10 mouse cellular contexts compared by ENCODE assay signal in genomic region chrX:48434251-48434650, GRCm38 (mm10).
"Had no signal": no experiment of that assay in that cellular context is flagged by ENCODE, and none has a peak within 500 bp of the region (broad histone marks: within the 10 kb centered on the region; RNA-seq: fewer than 3 reads in every experiment).

No protein-coding gene starts in this region.

- H3K9ac ChIP-seq: limb, embryonic 13.5 days; liver, embryonic 15.5 days; lung, embryonic 14.5 days; neural tube, embryonic 12.5 days had no signal

- H3K9me3 ChIP-seq: limb, embryonic 13.5 days; liver, embryonic 15.5 days; neural tube, embryonic 12.5 days had no signal

- H3K27ac ChIP-seq: limb, embryonic 13.5 days; liver, embryonic 15.5 days; midbrain, embryonic 10.5 days; neural tube, embryonic 12.5 days; stomach, postnatal 0 days had no signal

- H3K4me1 ChIP-seq: midbrain, embryonic 10.5 days; neural tube, embryonic 12.5 days had no signal

- H3K36me3 ChIP-seq: limb, embryonic 13.5 days; liver, embryonic 15.5 days; midbrain, embryonic 10.5 days; neural tube, embryonic 12.5 days had no signal

- DNase-seq: kidney, adult 18-20 months; left cerebral cortex, postnatal 4 days; midbrain, embryonic 14.5 days; right cerebral cortex, postnatal 4 days had no signal

- H3K4me3 ChIP-seq: limb, embryonic 13.5 days; liver, embryonic 15.5 days; midbrain, embryonic 10.5 days; neural tube, embryonic 12.5 days had no signal

- H3K27me3 ChIP-seq: limb, embryonic 13.5 days; liver, embryonic 15.5 days; neural tube, embryonic 12.5 days had no signal

- H3K4me2 ChIP-seq: limb, embryonic 13.5 days; lung, embryonic 14.5 days; neural tube, embryonic 12.5 days had no signal
